ENCODE assay signal across 14 mouse cellular contexts in genomic region chr8:91488784-91489450, GRCm38 (mm10).
DNase-seq lines count a peak whose midpoint lies in the region; ATAC-seq lines count a peak whose summit lies in the region.
"Had no signal": no experiment of that assay in that cellular context is flagged by ENCODE, and none has a peak within 500 bp of the region (broad histone marks: within the 10 kb centered on the region; RNA-seq: fewer than 3 reads in every experiment).

No protein-coding gene starts in this region.

- H3K4me2 ChIP-seq in embryonic facial prominence, embryonic 14.5 days (ENCODE audit: low read depth, low read length) = no peak overlapping the region
- no peak overlapping the region for H3K4me2 ChIP-seq in stomach, embryonic 15.5 days
- H3K4me2 ChIP-seq: hindbrain, embryonic 15.5 days; intestine, embryonic 15.5 days; limb, embryonic 13.5 days had no signal

- no peak overlapping the region for H3K4me3 ChIP-seq in embryonic facial prominence, embryonic 14.5 days (ENCODE audit: low read depth, low read length)
- no peak overlapping the region for H3K4me3 ChIP-seq in stomach, embryonic 15.5 days (replicated peaks)
- H3K4me3 ChIP-seq: forebrain, embryonic 10.5 days; hindbrain, embryonic 15.5 days; intestine, embryonic 15.5 days; limb, embryonic 13.5 days; midbrain, embryonic 12.5 days had no signal

- H3K27me3 ChIP-seq in embryonic facial prominence, embryonic 14.5 days (replicated peaks; ENCODE audit: control insufficient read depth, insufficient read depth, low read length) = no peaks in the 10 kb centered on the region
- no peaks in the 10 kb centered on the region for H3K27me3 ChIP-seq in stomach, embryonic 15.5 days (replicated peaks)
- H3K27me3 ChIP-seq: hindbrain, embryonic 15.5 days; intestine, embryonic 15.5 days had no signal

- H3K27ac ChIP-seq in embryonic facial prominence, embryonic 14.5 days (replicated peaks; ENCODE audit: low read depth, low read length) = peak overlapping the region; percentile 40; the same call in 1 of the 2 replicates
- H3K27ac ChIP-seq in stomach, embryonic 15.5 days = peak overlapping the region; percentile 19; the same call in 1 of the 2 replicates
- H3K27ac ChIP-seq: forebrain, embryonic 10.5 days; hindbrain, embryonic 15.5 days; intestine, embryonic 15.5 days; limb, embryonic 13.5 days; liver, embryonic 14.5 days; midbrain, embryonic 12.5 days had no signal

- intact Hi-C loops in heart, postnatal 36 days (cut with DNase I) = loop anchor here (2.0 to 5.0 kb wide), 3 partner anchors 112 to 866 kb away; no protein-coding TSS in a partner anchor
- intact Hi-C loops in heart, postnatal 14 days (cut with DNase I) = loop anchor here (5.0 kb wide), 2 partner anchors 107 to 308 kb away; no protein-coding TSS in a partner anchor

- peaks cover 28% of the 10 kb centered on the region for H3K36me3 ChIP-seq in embryonic facial prominence, embryonic 14.5 days (ENCODE audit: control insufficient read depth, insufficient read depth, low read length)
- no peaks in the 10 kb centered on the region; the same call in 1 of the 2 replicates for H3K36me3 ChIP-seq in stomach, embryonic 15.5 days
- H3K36me3 ChIP-seq: hindbrain, embryonic 15.5 days; intestine, embryonic 15.5 days had no signal

- peaks cover 15% of the 10 kb centered on the region for H3K4me1 ChIP-seq in embryonic facial prominence, embryonic 14.5 days (ENCODE audit: control insufficient read depth, insufficient read depth, low read length)
- H3K4me1 ChIP-seq in stomach, embryonic 15.5 days = 0 out of 2 replicates have a peak, but pooled peaks cover 2% of the 10 kb centered on the region
- H3K4me1 ChIP-seq: intestine, embryonic 15.5 days had no signal

- H3K9me3 ChIP-seq in embryonic facial prominence, embryonic 14.5 days (ENCODE audit: control insufficient read depth, low read length) = no peaks in the 10 kb centered on the region
- H3K9me3 ChIP-seq in stomach, embryonic 15.5 days = no peaks in the 10 kb centered on the region
- H3K9me3 ChIP-seq: forebrain, embryonic 10.5 days; hindbrain, embryonic 15.5 days; intestine, embryonic 15.5 days; limb, embryonic 13.5 days; midbrain, embryonic 12.5 days had no signal

- no peak for ATAC-seq in embryonic facial prominence, embryonic 14.5 days (ENCODE audit: low read depth)
- no peak for ATAC-seq in stomach, embryonic 15.5 days (ENCODE audit: insufficient read depth, low FRiP score, low read depth)
- ATAC-seq: CD4-positive, CD25-positive, alpha-beta regulatory T cell, adult 4 months; intestine, embryonic 15.5 days had no signal

- peak; percentile 60 for DNase-seq in heart, adult 11 months
- DNase-seq in heart, postnatal 36 days = no peak
- peak; percentile 24 for DNase-seq in lung, postnatal 25 days (ENCODE audit: low spot score)
- no peak for DNase-seq in lung, postnatal 14 days
- DNase-seq in embryonic facial prominence, embryonic 14.5 days (ENCODE audit: low spot score) = peak; percentile 59
- DNase-seq in heart, postnatal 14 days = no peak

- H3K9ac ChIP-seq in embryonic facial prominence, embryonic 14.5 days (ENCODE audit: low read depth, low read length) = no peak overlapping the region
- no peak overlapping the region for H3K9ac ChIP-seq in stomach, embryonic 15.5 days
- H3K9ac ChIP-seq: hindbrain, embryonic 15.5 days; intestine, embryonic 15.5 days; limb, embryonic 13.5 days; liver, embryonic 14.5 days; midbrain, embryonic 12.5 days had no signal

- WGBS in embryonic facial prominence, embryonic 14.5 days = 62% methylated on average over 10 of the region's 10 CpGs
- WGBS in stomach, embryonic 15.5 days = 73% methylated on average over 10 of the region's 10 CpGs

Comparison
In these comparisons a context has a peak if more than half of its experiments do, and no peak if none do; other contexts are left out.
1. DNase-seq: peak in heart, adult 11 months (single experiment), lung, postnatal 25 days (single experiment) and embryonic facial prominence, embryonic 14.5 days (single experiment); none in heart, postnatal 36 days (0 of 2), lung, postnatal 14 days (single experiment) and heart, postnatal 14 days (0 of 2).